Mouse (Mus musculus): ENCODE measurements at regions not wholly inside any gene's neighbourhood (a gene's known extent, or its start where the extent isn't known, plus 50 kb on each side); places are given as distances from the start of the nearest gene placed in this dataset.
"Not testable (repeated sequence)": the region's sequence is repeated elsewhere in the genome, so short reads cannot be mapped to it uniquely, and the experiment has no call there.

DNA sequence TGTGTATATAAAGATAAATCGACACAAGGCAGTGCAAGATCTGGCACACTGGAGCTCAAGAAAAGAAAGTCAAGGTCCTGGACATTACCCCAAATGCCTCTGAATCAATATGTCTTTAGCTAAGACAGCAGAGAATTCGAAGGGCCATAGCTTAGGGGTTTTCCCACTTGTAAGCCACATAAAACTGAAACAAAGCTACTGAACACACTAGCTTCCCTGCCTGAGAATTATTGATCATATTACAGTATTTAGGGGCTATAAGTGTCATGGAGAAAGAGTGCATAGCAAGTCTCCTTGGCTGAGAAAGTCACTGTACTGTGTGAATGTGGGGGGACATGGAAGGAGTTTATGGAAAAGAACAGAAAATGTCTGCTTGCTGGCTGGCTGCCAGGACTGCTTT is 207.3 kb upstream of the Htr1f start:
- DNase-seq (ENCODE audit: low spot score) = no peak

DNA sequence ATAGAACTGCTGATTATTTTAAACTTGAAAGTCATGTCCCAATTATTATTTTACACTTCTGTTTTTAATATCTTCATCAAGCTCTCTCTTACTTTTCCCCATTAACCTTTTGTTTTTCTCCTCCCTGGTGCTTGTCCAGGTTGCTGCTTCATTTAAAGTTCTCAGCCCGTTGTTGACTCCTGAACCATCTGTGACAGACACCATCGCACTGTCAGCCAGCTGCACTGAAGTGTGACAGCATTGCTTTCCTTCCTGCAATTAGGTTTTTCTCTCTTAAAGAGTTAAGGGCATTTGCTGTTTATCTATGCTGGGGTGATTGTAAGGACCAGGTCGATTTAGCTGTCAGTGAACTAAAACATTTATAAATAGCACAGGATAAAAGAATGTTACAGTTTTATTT is 205.3 kb upstream of the Pou1f1 start:
- no peak for DNase-seq (ENCODE audit: low spot score)

DNA sequence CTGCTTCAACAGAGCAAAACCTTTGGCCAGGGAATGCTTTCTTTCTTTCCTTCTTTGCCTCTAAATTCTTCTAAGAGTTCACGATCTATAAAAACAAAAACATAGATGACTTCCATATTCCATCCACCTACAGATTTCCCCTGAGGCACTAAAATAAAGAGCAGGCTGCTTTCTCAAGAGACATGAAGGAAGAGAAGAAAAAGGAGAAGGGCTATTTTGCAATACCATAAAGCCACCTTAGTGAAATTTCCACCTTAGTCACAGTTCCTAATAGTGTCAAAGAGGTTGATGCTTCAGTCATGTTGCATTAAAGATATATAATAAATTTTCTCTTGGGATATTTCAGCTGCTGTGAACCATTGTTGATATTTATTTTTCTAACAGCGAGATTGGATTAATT is 187.9 kb upstream of the Pou1f1 start:
- no peak for DNase-seq (ENCODE audit: low spot score)

DNA sequence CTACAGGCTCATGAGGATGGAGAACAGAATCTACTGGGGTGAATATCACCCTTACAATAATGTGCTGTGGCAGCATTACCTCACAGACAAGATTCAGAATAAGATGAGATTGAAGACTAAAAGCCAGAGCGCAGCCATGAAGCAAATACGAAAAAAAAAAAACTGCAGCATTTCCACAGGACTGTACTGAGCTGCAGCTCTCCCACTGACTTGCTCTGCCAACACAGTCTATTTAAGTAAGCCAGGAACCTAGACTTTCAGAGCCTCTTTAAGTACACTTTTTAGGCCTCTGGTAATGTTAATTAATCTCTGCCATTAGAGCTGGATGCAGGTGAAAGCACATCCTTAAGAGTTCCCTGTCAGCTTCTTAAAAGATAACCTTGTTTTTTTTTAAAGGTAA is 181.1 kb upstream of the Pou1f1 start:
- no peak for DNase-seq (ENCODE audit: low spot score)

DNA sequence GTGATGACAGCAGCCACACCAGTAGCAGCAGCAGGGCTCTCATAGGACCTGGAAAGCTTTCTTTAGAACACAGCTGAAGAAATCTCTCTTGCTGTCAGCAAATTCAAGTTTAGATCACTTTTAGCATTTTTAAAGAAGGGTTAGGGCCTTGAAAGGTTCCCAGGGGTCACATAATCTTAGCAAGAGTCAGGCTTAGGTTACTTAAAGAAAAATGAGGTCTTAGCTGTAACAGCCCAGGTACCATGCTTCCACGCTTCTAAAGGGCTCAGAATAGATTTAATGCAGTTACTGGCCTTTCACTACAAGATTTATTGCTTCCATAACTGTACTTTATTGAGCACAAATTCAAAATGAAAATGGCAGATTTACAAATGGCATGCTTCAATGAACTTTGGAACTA is 160.4 kb upstream of the Pou1f1 start:
- no peak for DNase-seq (ENCODE audit: low spot score)

DNA sequence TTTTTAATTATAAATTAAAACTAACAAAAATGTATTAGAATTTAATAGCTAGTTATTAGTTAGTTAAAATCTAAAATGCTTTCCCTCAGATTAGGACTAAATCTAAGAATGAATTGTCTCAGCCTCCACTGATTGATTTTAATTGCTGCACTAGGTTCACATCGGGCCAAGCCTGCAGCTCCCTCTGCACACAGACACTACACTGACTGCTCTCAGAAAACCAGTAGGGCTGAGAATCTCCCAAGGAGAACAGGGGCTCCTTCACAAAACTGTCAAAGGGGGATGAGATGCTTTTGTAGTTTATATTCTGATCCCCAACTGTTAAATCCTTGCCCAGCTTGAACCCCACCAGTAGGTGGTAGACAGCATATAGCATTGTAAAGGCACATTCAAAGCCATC is 151.0 kb upstream of the Pou1f1 start:
- DNase-seq (ENCODE audit: low spot score) = no peak

DNA sequence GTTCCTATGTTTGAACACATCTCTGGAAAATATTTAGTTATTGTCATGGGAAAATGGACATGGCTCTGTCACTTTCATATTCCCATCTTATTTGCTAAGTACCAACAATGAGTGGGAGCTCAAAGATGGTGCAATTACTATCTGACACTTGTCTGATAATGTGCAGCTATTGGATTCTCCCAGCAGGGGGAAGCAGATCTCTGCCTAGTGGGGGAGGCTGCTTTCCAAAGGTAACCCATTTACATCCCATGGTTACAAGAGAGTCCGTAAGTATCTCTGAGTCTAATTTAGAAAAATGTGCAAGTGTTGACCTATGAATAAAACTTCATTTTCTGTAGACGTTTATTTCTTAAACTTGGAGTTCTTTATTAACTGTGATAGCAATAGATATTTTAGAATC is 149.4 kb upstream of the Pou1f1 start:
- no peak for DNase-seq (ENCODE audit: low spot score)

DNA sequence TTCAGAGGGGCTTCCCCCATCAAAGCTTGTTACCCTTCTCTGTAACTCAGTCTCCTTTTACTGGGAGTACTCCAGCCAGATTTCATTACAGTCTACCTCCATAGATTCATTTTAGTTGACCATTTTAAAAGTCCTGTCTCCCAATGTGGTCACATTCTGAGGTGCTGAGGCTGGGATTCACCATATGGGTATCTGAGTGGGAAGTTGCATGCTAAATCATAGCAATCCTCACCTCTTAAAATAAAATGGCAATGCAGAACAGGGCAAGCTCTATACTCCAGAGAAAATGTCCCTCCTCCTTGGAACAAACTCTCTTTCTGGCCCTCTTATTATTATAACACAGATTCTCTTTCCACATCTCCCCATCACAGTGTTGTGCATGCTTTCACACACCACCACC is 143.8 kb upstream of the Pou1f1 start:
- DNase-seq (ENCODE audit: low spot score) = no peak

DNA sequence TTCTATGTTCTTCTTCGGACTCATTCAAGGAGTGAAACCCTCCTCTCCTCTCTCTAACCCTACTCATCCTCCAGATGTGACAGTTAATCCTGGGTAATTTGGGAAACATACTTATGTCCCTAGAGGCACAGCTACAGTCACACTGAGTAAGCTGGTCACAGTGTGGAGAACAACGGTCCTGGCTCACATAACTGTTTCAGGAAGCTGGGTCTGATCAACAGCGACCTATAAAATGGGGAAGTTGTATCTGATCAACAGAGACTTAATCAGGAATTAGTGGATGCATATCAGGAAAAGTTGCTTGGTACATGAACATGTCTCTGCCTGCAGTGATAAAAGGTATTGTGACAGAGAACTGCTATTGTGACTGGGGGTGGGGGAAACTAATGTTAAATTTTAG is 142.0 kb upstream of the Pou1f1 start:
- no peak for DNase-seq (ENCODE audit: low spot score)

DNA sequence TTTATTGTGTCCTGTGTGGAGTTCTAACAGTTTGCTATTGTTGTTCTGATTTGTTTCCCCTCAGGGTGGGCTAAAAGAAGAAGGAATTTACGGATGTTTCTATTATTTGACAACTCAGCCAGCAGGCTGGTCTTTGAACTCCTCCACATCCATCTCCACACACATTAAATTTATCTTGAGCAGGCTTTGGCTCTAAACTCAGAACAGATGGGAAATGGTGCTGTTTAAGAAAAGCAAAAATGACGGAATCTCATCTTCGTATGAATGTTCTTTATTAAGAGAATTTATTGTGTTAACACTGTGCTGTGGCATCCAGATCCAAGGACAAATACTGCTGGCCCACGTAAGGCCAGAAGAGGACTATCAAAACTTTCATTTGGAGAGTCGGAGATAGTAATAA is 140.4 kb upstream of the Pou1f1 start:
- DNase-seq (ENCODE audit: low spot score) = peak; percentile 4

DNA sequence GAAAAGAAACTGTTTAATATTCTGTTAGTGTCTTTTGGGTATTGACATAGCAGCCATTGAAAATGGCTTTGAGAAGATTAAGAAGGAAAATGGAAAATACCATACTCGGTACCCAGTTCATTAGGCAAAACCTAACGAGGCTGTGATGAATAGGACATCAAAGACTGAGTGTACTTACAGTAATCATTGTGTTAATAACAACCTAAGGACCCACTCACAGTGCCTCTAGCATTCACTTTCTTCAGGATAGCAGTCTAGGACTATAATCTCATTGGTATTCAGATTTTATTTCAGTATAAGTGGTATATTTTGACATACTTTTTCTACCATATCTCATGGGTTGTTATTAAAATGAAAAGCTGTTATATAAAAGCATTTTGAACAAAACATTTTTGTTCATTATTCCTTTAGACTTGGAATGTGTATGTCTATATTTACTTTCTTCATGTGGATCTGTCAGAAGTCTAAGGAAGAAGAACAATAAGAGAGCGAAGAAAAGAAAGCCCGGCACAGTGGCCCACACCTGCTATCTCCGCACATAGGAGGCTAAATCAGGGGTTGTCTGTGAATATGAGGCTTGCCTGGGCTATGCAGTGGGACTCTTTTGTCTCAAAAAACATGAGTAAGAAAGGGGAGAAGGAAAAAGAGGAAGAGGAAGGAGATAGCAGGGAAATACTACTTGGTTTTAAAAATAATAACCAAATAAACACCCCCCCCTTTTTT is 116.2 kb upstream of the Pou1f1 start:
- DNase-seq (ENCODE audit: low spot score) = no peak

DNA sequence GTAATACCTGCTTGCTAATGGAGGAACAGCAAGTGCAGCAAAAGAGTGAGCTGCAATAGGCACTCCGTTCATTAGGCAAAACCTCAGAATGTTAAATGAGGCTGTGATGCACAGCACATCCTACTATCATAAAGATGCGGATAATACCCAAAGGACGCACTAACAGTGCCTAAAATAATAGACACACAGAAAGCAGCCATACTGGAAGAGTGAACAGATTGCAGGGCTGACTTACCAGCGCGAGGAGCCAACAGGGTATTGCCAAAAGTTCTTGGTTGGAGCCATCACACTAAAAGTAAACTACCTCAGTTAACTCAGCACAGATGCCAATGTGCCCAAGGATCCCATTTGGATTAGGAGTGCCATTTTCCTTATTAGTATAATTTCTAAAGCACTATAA is 115.5 kb upstream of the Pou1f1 start:
- no peak for DNase-seq (ENCODE audit: low spot score)

DNA sequence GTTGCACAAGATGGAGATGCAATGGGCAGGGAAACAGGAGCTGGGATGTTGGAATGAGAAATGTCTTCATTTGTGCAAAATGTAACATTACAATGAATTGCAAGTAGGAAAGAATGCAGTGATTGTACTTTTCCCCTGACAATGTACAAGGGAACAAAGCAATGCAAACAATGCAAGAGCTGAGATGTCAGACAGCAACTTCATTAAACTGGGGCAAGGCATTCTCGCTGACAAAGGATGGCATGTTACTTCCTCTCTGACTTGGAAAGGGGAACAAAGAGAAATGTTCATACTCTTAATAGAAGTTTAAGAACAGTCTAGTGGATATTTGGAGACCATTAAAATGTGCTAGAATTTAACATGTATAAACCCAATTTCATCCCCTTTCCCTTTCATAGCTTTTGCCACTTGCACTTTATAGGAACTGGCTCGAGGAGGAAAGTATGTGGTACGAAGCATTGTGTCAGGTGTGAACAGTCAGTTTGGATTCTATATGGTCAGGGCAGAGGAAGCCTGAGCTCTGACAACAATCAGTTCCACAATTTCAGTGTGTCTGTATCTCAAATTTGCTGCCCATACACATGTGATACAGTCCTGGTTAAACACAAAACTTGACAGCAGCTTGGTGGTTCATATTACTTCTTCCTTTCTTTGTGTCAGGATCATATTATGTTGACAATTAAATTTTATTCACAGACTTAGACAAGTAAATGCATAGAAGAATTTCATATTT is 114.3 kb upstream of the Pou1f1 start:
- DNase-seq (ENCODE audit: low spot score) = no peak

DNA sequence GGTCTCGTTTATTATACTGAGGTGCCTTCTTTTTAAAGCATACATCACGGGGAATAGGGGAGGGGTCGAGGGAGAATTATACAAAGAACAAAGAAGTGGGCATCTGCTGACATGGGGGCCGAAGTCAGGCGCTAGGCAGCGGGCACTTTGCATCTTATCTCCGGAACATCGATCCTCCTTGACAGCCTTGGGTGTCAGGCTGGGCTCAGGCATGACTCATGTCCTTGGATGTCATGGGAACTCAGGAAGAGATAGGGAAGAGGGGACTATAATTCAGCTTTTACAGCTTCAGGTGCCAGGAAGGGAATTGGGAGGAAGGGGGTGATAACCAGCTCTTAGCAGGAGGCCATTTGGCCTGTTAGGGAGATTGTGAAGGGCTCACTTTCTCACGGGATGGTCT is 88.3 kb upstream of the Pou1f1 start:
- DNase-seq (ENCODE audit: low spot score) = not testable (repeated sequence)

DNA sequence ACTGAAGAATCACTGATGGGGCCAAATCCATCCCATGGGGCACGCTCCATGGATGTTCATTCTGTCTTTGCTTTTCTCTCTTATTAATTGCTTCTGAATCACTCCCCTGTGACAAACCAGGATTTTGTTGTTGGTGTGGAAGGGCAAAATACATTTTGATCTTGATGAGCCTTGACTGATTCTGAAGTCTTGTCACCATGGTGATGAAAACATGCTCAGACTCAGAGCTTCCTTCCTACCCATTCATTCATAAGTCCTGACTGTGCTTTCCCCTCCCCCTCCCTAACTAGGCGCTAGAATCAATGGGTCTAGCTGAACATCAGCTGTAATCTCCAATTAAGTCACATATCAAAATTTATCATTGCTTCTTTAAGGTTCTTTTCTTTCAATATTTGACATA is 84.2 kb upstream of the Pou1f1 start:
- no peak for DNase-seq (ENCODE audit: low spot score)

DNA sequence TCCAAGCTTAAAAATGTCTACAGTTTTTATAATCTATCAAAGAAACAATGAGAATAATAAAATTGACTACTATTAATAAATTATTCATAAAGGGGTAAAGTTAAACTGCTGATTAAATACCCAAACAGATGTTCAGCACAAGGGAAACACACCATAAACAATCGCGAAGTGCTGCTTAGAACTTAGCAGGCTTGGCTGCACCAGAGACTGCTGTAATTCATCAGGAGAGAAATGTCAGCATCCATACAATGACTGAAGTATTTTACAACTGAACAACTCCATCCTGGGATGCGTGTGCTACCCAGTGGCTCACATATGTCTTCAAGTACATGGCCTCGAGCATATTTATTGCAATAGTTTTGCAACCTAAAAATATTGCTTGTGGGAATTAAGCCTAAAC is 78.4 kb upstream of the Pou1f1 start:
- DNase-seq (ENCODE audit: low spot score) = no peak

DNA sequence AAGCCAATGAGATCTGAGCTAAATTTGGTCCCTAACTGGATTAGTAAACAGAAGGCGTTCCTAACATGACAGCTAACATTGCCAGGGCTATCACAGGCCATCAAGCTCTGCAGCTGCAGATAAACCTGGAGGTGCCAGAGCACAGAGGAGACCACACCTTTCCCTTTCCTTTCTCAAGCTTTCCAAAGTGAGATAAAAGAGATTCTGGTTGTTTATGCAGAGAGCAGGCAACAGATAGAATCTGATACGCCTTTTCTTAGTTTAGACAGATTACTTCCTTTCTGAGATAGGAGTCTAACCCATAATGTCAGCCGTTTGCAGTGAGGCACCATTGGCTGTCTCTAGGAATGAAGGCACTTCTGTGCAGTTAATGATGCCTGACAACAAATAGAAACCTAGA is 71.5 kb upstream of the Pou1f1 start:
- DNase-seq (ENCODE audit: low spot score) = no peak

DNA sequence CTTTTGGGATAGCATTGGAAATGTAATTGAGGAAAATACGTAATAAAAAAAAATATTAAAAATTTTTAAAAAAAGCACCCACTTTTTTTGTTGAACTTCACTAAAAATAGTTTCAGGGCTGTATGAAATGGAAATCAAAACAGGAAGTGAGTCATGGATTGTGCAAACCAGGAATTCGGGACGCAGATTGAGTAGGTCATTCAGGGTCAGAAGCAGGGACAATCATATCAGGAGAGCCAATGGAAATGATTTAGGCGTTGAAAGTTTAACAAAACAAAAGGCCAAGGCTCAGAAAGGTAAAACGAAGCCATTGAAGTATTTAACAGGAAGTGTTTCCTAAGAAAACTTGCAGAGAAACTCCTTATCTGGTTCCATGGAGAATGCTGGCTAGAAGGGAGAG is 69.6 kb upstream of the Pou1f1 start:
- DNase-seq (ENCODE audit: low spot score) = no peak

DNA sequence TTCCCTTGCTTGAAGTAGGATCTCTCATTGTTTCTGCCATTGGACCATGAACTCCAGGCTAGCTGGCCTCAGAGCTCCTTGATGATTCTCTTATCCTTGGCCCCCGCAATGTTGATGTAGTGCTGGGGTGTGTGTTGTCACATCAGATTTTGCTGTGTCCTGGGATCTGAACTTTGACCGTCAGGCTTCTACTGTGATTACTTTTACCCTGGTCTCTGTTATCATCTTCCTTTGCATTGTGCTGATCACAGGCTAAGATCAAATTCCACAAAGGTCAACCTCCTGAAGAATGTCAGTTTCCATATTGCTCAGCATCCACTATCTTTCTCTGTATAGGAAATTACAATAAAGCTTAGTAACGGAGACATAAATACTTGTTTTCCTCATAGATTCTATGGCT is 68.4 kb upstream of the Pou1f1 start:
- DNase-seq (ENCODE audit: low spot score) = no peak

DNA sequence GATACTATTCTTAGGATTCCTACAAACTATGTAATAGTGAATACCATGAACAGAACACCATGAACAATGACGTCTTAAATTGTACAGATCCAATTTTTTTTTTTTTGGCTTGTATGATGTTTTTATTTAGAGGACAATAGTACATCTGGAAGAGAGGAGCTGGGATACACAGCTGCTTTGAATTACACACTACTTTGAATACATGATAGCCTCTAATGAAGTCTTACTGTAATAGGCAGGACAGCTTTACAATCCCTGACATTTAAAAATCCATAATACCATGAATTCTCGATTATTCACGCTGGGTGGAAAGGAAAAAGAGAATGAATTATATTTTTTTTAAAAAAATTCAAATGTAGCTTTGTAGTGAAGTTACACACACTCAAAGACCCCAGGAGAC is 63.4 kb upstream of the Pou1f1 start:
- not testable (repeated sequence) for DNase-seq (ENCODE audit: low spot score)

DNA sequence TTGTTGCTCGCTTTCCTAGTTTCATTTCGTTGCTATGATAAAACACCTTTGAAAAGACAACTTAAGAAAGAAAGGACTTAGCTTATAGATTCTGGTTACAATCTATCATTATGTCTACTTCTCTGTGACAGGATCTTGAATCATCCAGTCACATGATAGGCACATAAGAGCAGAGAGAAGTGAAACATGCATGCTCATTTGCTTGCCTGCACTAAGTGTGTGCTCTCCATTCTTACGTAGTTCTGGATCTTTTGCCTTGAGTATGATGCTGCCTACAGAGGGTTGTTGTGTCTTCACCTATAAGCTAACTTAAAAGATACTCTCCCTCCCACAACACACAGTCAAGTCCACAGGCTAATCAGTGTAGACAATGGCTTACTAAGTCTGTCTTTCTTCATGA is 62.1 kb upstream of the Pou1f1 start:
- DNase-seq (ENCODE audit: low spot score) = no peak

DNA sequence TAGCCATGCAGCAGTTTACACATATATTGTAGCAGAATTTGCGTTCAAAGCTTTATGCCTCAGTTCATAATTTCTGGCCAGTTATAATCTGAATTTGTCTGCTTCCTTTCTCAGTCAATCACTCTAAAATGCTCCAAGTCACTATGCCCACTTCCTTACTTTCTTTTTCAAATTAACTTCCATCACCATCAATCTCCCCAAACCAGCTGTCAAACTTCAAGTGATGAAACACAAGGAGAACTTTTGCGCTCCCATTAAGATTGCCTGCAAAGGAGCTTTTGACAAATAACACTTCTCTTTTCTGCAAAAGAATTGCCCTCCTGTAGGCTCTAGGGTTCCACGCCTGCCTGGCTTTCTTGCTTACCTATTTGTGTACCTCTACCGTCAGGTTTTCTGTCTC is 50.6 kb upstream of the Pou1f1 start:
- no peak for DNase-seq (ENCODE audit: low spot score)
